Mouse (Mus musculus) kidney, adult 2 months (tissue): ENCODE measurements around the gene Akap9. TPM values are rescaled to one million over a fixed set of nuclear protein-coding genes. Genes with fewer than 3 reads are reported as not detected.

Experiments used
- DNase-seq: peaks from one replicate; pipeline ENCODE4 v3.0.0; 2021
- H3K27ac ChIP-seq: fragments of 200-500 bp; 2 replicates; pipeline ENCODE4 v1.5.1; 2012; ENCODE audit warnings: low read depth, low read length, control low read depth, inconsistent platforms; ENCODE audit not compliant: insufficient read depth
- H3K27me3 ChIP-seq: fragments of 200-500 bp; replicated peaks from 2 replicates; pipeline ENCODE4 v1.6.1; 2012; ENCODE audit warnings: mild to moderate bottlenecking, moderate library complexity, low read length, inconsistent platforms; ENCODE audit not compliant: control insufficient read depth, insufficient read depth
- H3K36me3 ChIP-seq: fragments of 200-500 bp; 2 replicates; pipeline ENCODE4 v1.6.1; 2012; ENCODE audit warnings: mild to moderate bottlenecking, moderate library complexity, low read length, inconsistent platforms; ENCODE audit not compliant: control insufficient read depth, insufficient read depth
- H3K4me1 ChIP-seq: fragments of 200-500 bp; 2 replicates; pipeline ENCODE4 v1.6.1; 2011; ENCODE audit warnings: low read length; ENCODE audit not compliant: control insufficient read depth, insufficient read depth
- H3K4me3 ChIP-seq: fragments of 200-500 bp; 2 replicates; pipeline ENCODE4 v1.5.1; 2011; ENCODE audit warnings: mild to moderate bottlenecking, low read depth, low read length, control low read depth; ENCODE audit not compliant: insufficient read depth
- CTCF ChIP-seq: fragments of 200-500 bp; conservative IDR thresholded peaks from 2 replicates; pipeline ENCODE4 v1.5.1; 2011; ENCODE audit warnings: low read depth, mild to moderate bottlenecking, control low read depth, low read length, moderate library complexity, mixed read lengths; ENCODE audit not compliant: insufficient read depth, insufficient read length
- POLR2A ChIP-seq: fragments of 200-500 bp; IDR thresholded peaks from one replicate; pipeline ENCODE4 v1.6.1; 2011; ENCODE audit warnings: low read depth, low read length, control low read depth
- WGBS: fragments of 180-500 bp; shearing (Covaris S2); methylation state at CpG from one replicate; pipeline ENCODE4 v1.1.7; 2018; 5-methylcytosine and 5-hydroxymethylcytosine counted together
- polyA plus RNA-seq: library from polyadenylated mRNA; depleted of rRNA; stranded (reverse); fragments of >200 nt; gene quantifications from 2 replicates; pipeline ENCODE4 v1.2.3, GENCODE M21; 2012

Akap9 gene
- polyA plus RNA-seq, 1 experiment = 5.7 TPM

GRCm38 (mm10) chr5:4079086-4079485 is 151.2 kb downstream of the Akap9 start:
- Histone ChIP-seq H3K4me1 (peaks cover 12% of the 10 kb centered on the region; the same call in 1 of the 2 replicates), H3K27ac (no peak overlapping the region), H3K4me3 (no peak overlapping the region), H3K36me3 (peaks cover 11% of the 10 kb centered on the region), H3K27me3 (no peaks in the 10 kb centered on the region)
- TF ChIP-seq CTCF = no peak
- TF ChIP-seq POLR2A = no peak
- DNase-seq = no peak
- 89% methylated on average over 3 of the region's 3 CpGs for WGBS

- Histone ChIP-seq H3K27ac (no peak overlapping the region), H3K4me1 (peaks cover 12% of the 10 kb centered on the region; the same call in 1 of the 2 replicates), H3K27me3 (no peaks in the 10 kb centered on the region), H3K4me3 (no peak overlapping the region), H3K36me3 (peaks cover 11% of the 10 kb centered on the region)
- no peak for TF ChIP-seq POLR2A
- no peak for TF ChIP-seq CTCF
- 54% methylated on average over 2 of the region's 2 CpGs for WGBS
- DNase-seq = peak; percentile 46
Observed at GRCm38 (mm10) chr5:4080861-4081260, 153.0 kb downstream of the Akap9 start.

- peak overlapping the region; percentile 3; the same call in 1 of the 2 replicates for H3K27ac ChIP-seq
- no peaks in the 10 kb centered on the region for H3K27me3 ChIP-seq
- peaks cover 11% of the 10 kb centered on the region for H3K36me3 ChIP-seq
- TF ChIP-seq POLR2A = no peak
- TF ChIP-seq CTCF = no peak
- 73% methylated on average over 2 of the region's 2 CpGs for WGBS
- no peak for DNase-seq
- H3K4me1 ChIP-seq = peaks cover 12% of the 10 kb centered on the region; the same call in 1 of the 2 replicates
- no peak overlapping the region for H3K4me3 ChIP-seq
Observed at GRCm38 (mm10) chr5:4081513-4081912, 153.7 kb downstream of the Akap9 start.

GRCm38 (mm10) chr5:4084948-4085347 is 157.1 kb downstream of the Akap9 start:
- 79% methylated on average over 7 of the region's 7 CpGs for WGBS
- peaks cover 10% of the 10 kb centered on the region for H3K36me3 ChIP-seq

GRCm38 (mm10) chr5:4086309-4086708 is 158.5 kb downstream of the Akap9 start:
- Histone ChIP-seq H3K27ac (no peak overlapping the region), H3K36me3 (peaks cover 13% of the 10 kb centered on the region), H3K4me3 (no peak overlapping the region), H3K4me1 (peaks cover 12% of the 10 kb centered on the region; the same call in 1 of the 2 replicates), H3K27me3 (no peaks in the 10 kb centered on the region)
- DNase-seq = peak; percentile 86
- TF ChIP-seq POLR2A (no peak), CTCF (no peak)
- WGBS = 47% methylated on average over 4 of the region's 4 CpGs

More at GRCm38 (mm10) chr5:4084948-4085347, 157.1 kb downstream of the Akap9 start:
- peak; percentile 22 for DNase-seq
- Histone ChIP-seq H3K4me1 (peaks cover 12% of the 10 kb centered on the region; the same call in 1 of the 2 replicates), H3K27me3 (no peaks in the 10 kb centered on the region), H3K4me3 (no peak overlapping the region), H3K27ac (no peak overlapping the region)
- TF ChIP-seq POLR2A = no peak
- TF ChIP-seq CTCF = no peak

GRCm38 (mm10) chr5:4088190-4088589 is 160.3 kb downstream of the Akap9 start:
- H3K36me3 ChIP-seq = peaks cover 10% of the 10 kb centered on the region
- WGBS = 79% methylated on average over 5 of the region's 5 CpGs
- peaks cover 6% of the 10 kb centered on the region; the same call in 1 of the 2 replicates for H3K4me1 ChIP-seq
- no peak for TF ChIP-seq CTCF
- TF ChIP-seq POLR2A = no peak
- no peak for DNase-seq
- no peak overlapping the region for H3K4me3 ChIP-seq
- no peak overlapping the region for H3K27ac ChIP-seq
- H3K27me3 ChIP-seq = no peaks in the 10 kb centered on the region

- H3K27ac ChIP-seq = peak overlapping the region; percentile 55; the same call in 1 of the 2 replicates
- no peak for TF ChIP-seq CTCF
- TF ChIP-seq POLR2A = no peak
- H3K4me1 ChIP-seq = peaks cover 3% of the 10 kb centered on the region; the same call in 1 of the 2 replicates
- H3K27me3 ChIP-seq = no peaks in the 10 kb centered on the region
- H3K4me3 ChIP-seq = no peak overlapping the region
- WGBS = 64% methylated on average over 5 of the region's 5 CpGs
- peaks cover 6% of the 10 kb centered on the region for H3K36me3 ChIP-seq
- DNase-seq = peak; percentile 75
Observed at GRCm38 (mm10) chr5:4094471-4094870, 166.6 kb downstream of the Akap9 start.
